Mouse (Mus musculus) stomach, embryonic 14.5 days (tissue): ENCODE results near the gene Ttc23l. TPM values are rescaled to one million over a fixed set of nuclear protein-coding genes. Genes with fewer than 3 reads are reported as not detected.
"Not testable (repeated sequence)": the region's sequence is repeated elsewhere in the genome, so short reads cannot be mapped to it uniquely, and the experiment has no call there.

Source experiments
- ATAC-seq: fragments of 200-750 bp; cut with Nextera tagmentation; 2 replicates; pipeline ENCODE4 v1.8.0; 2017; ENCODE audit warnings: low read depth, moderate TSS enrichment; ENCODE audit not compliant: insufficient number of reproducible peaks, insufficient read depth, low FRiP score
- H3K27ac ChIP-seq: fragments of 300-500 bp; sonication (generic); 2 replicates; pipeline ENCODE4 v1.5.1; 2014; ENCODE audit warnings: mild to moderate bottlenecking, low read length, moderate library complexity, mixed read lengths
- H3K27me3 ChIP-seq: fragments of 300-500 bp; sonication (generic); 2 replicates; pipeline ENCODE4 v1.6.1; 2014; ENCODE audit warnings: low read length, control low read depth, mixed read lengths; ENCODE audit not compliant: control insufficient read depth, insufficient read depth
- H3K36me3 ChIP-seq: fragments of 300-500 bp; sonication (generic); 2 replicates; pipeline ENCODE4 v1.6.1; 2014; ENCODE audit warnings: mild to moderate bottlenecking, control low read depth, low read length, moderate library complexity, mixed read lengths; ENCODE audit not compliant: control insufficient read depth, insufficient read depth
- H3K4me1 ChIP-seq: fragments of 300-500 bp; sonication (generic); 2 replicates; pipeline ENCODE4 v1.6.1; 2014; ENCODE audit warnings: low read length, control low read depth, mixed read lengths; ENCODE audit not compliant: control insufficient read depth, insufficient read depth
- H3K4me2 ChIP-seq: fragments of 300-500 bp; sonication (generic); replicated peaks from 2 replicates; pipeline ENCODE4 v1.6.1; 2014; ENCODE audit warnings: low read depth, low read length, control low read depth
- H3K4me3 ChIP-seq: fragments of 300-500 bp; sonication (generic); 2 replicates; pipeline ENCODE4 v1.5.1; 2014; ENCODE audit warnings: low read depth, low read length, control low read depth
- H3K9ac ChIP-seq: fragments of 300-500 bp; sonication (generic); replicated peaks from 2 replicates; pipeline ENCODE4 v1.6.1; 2014; ENCODE audit warnings: low read depth, mild to moderate bottlenecking, control low read depth, low read length, moderate library complexity, mixed read lengths
- H3K9me3 ChIP-seq: fragments of 300-500 bp; sonication (generic); 2 replicates; pipeline ENCODE4 v1.6.1; 2016; ENCODE audit warnings: low read depth, low read length, control low read depth; ENCODE audit not compliant: control insufficient read depth
- WGBS: fragments of 180-500 bp; shearing (Covaris S2); extraction: QIAGEN DNeasy Blood & Tissue Kit; methylation state at CpG from one replicate; pipeline ENCODE4 v1.1.7; 2014; 5-methylcytosine and 5-hydroxymethylcytosine counted together
- polyA plus RNA-seq: library from polyadenylated mRNA; unstranded; fragments of >200 nt; fragmentation: Nextera tagmentation; extraction: Ambion mirVana; gene quantifications from 2 replicates; pipeline ENCODE4 v1.2.1, GENCODE M21; 2014

Ttc23l gene
- polyA plus RNA-seq, 1 experiment from 2014 or later = not detected

- Histone ChIP-seq H3K27me3 (no peaks in the 10 kb centered on the region), H3K36me3 (no peaks in the 10 kb centered on the region), H3K9ac (no peak overlapping the region), H3K4me1 (no peaks in the 10 kb centered on the region), H3K4me3 (no peak overlapping the region), H3K4me2 (no peak overlapping the region), H3K27ac (no peak overlapping the region), H3K9me3 (no peaks in the 10 kb centered on the region)
- ATAC-seq = no peak
- WGBS = 72% methylated on average over 16 of the region's 16 CpGs
Observed at GRCm38 (mm10) chr15:10540271-10541088, 18.0 kb downstream of the Ttc23l start.

GRCm38 (mm10) chr15:10535969-10536368, 22.5 kb downstream of the Ttc23l start:
- Histone ChIP-seq H3K4me1 (no peaks in the 10 kb centered on the region), H3K27me3 (no peaks in the 10 kb centered on the region), H3K4me2 (no peak overlapping the region), H3K36me3 (no peaks in the 10 kb centered on the region), H3K9me3 (no peaks in the 10 kb centered on the region), H3K9ac (no peak overlapping the region), H3K27ac (no peak overlapping the region), H3K4me3 (no peak overlapping the region)
- ATAC-seq = no peak
- WGBS = 88% methylated on average over 7 of the region's 7 CpGs

GRCm38 (mm10) chr15:10534591-10534990, 23.9 kb downstream of the Ttc23l start:
- no peaks in the 10 kb centered on the region for H3K9me3 ChIP-seq
- WGBS = 83% methylated on average over 5 of the region's 5 CpGs
- no peak for ATAC-seq
- no peak overlapping the region for H3K27ac ChIP-seq
- no peaks in the 10 kb centered on the region for H3K27me3 ChIP-seq
- no peak overlapping the region for H3K4me3 ChIP-seq
- no peak overlapping the region for H3K4me2 ChIP-seq
- no peak overlapping the region for H3K9ac ChIP-seq
- H3K4me1 ChIP-seq = no peaks in the 10 kb centered on the region
- H3K36me3 ChIP-seq = no peaks in the 10 kb centered on the region

- not testable (repeated sequence) for H3K9me3 ChIP-seq, H3K36me3 ChIP-seq, H3K27me3 ChIP-seq, H3K4me3 ChIP-seq, ATAC-seq, H3K9ac ChIP-seq, H3K4me2 ChIP-seq, H3K27ac ChIP-seq, H3K4me1 ChIP-seq
- 90% methylated on average over 10 of the region's 10 CpGs for WGBS
Observed at GRCm38 (mm10) chr15:10533361-10533760, 25.1 kb downstream of the Ttc23l start.

GRCm38 (mm10) chr15:10531352-10531751, 27.1 kb downstream of the Ttc23l start:
- Histone ChIP-seq H3K4me1 (no peaks in the 10 kb centered on the region), H3K9me3 (no peaks in the 10 kb centered on the region), H3K36me3 (no peaks in the 10 kb centered on the region), H3K27me3 (no peaks in the 10 kb centered on the region), H3K4me2 (no peak overlapping the region), H3K4me3 (no peak overlapping the region), H3K9ac (no peak overlapping the region), H3K27ac (no peak overlapping the region)
- ATAC-seq = no peak
- 80% methylated on average over 4 of the region's 4 CpGs for WGBS

GRCm38 (mm10) chr15:10525896-10526295, 32.6 kb downstream of the Ttc23l start:
- H3K36me3 ChIP-seq = no peaks in the 10 kb centered on the region
- no peak overlapping the region for H3K4me2 ChIP-seq
- no peak overlapping the region for H3K4me3 ChIP-seq
- H3K4me1 ChIP-seq = no peaks in the 10 kb centered on the region
- WGBS = 69% methylated on average over 1 of the region's 1 CpGs
- ATAC-seq = no peak
- no peak overlapping the region for H3K9ac ChIP-seq
- H3K27ac ChIP-seq = no peak overlapping the region
- no peaks in the 10 kb centered on the region for H3K9me3 ChIP-seq
- no peaks in the 10 kb centered on the region for H3K27me3 ChIP-seq

GRCm38 (mm10) chr15:10515166-10515565, 43.3 kb downstream of the Ttc23l start:
- WGBS = 85% methylated on average over 7 of the region's 7 CpGs
- Histone ChIP-seq H3K9ac (no peak overlapping the region), H3K4me3 (no peak overlapping the region), H3K9me3 (no peaks in the 10 kb centered on the region), H3K4me2 (no peak overlapping the region), H3K27me3 (no peaks in the 10 kb centered on the region), H3K4me1 (no peaks in the 10 kb centered on the region), H3K27ac (no peak overlapping the region), H3K36me3 (no peaks in the 10 kb centered on the region)
- ATAC-seq = no peak

GRCm38 (mm10) chr15:10506099-10506498, 52.4 kb downstream of the Ttc23l start:
- Histone ChIP-seq H3K4me1 (no peaks in the 10 kb centered on the region), H3K4me2 (no peak overlapping the region), H3K9ac (no peak overlapping the region), H3K4me3 (no peak overlapping the region), H3K36me3 (no peaks in the 10 kb centered on the region), H3K27me3 (no peaks in the 10 kb centered on the region), H3K27ac (no peak overlapping the region), H3K9me3 (no peaks in the 10 kb centered on the region)
- 73% methylated on average over 11 of the region's 11 CpGs for WGBS
- no peak for ATAC-seq
